Mouse (Mus musculus): ENCODE results near the gene Zfp534. TPM values are rescaled to one million over a fixed set of nuclear protein-coding genes. Genes with fewer than 3 reads are reported as not detected.

The Zfp534 gene
- 0.10 TPM for polyA plus RNA-seq (2017; shearing (Covaris generic))

GRCm38 (mm10) chr4:147702453-147702852 is at the start of gene Zfp534:
Gene Zfp534 (minus strand): TSS chr4:147702553.

GRCm38 (mm10) chr4:147642413-147642812 is 59.9 kb downstream of the Zfp534 start, which contains the start of gene Zfp979:
Gene Zfp979 (minus strand): TSS chr4:147642513.

Other genes with a start within 250 kb of the Zfp534 start
- 1.2 TPM for gene Zfp982, start 210.1 kb downstream of the Zfp534 start, polyA plus RNA-seq (2017; shearing (Covaris generic))
- 0.38 TPM for gene Gm16503, start 162.3 kb downstream of the Zfp534 start, polyA plus RNA-seq (2017; shearing (Covaris generic))
- 1.2 TPM for gene Zfp985, start 149.3 kb downstream of the Zfp534 start, polyA plus RNA-seq (2017; shearing (Covaris generic))
- gene Zfp979, start 60.0 kb downstream of the Zfp534 start, polyA plus RNA-seq (2017; shearing (Covaris generic)), result 0.32 TPM
- 31.9 TPM for gene Zfp984, start 107.2 kb upstream of the Zfp534 start, polyA plus RNA-seq (2017; shearing (Covaris generic))
- gene Zfp933, start 145.8 kb upstream of the Zfp534 start, polyA plus RNA-seq (2017; shearing (Covaris generic)), result 7.4 TPM
- 125 TPM for gene Miip, start 166.3 kb upstream of the Zfp534 start, polyA plus RNA-seq (2017; shearing (Covaris generic))
- gene Fv1, start 166.4 kb upstream of the Zfp534 start, polyA plus RNA-seq (2017; shearing (Covaris generic)), result 5.5 TPM
- gene Mfn2, start 202.2 kb upstream of the Zfp534 start, polyA plus RNA-seq (2017; shearing (Covaris generic)), result 55.3 TPM
- 9.9 TPM for gene Plod1, start 234.2 kb upstream of the Zfp534 start, polyA plus RNA-seq (2017; shearing (Covaris generic))
- gene 2510039O18Rik, start 238.3 kb upstream of the Zfp534 start, polyA plus RNA-seq (2017; shearing (Covaris generic)), result 3.3 TPM